Mouse (Mus musculus): ENCODE measurements around the gene Atp2c2. TPM values are rescaled to one million over a fixed set of nuclear protein-coding genes. Genes with fewer than 3 reads are reported as not detected.

The Atp2c2 gene
- polyA plus RNA-seq (2016; fragmentation: Nextera tagmentation; extraction: Ambion mirVana), result 0.47 and 0.64 TPM in 2 replicates

DNA sequence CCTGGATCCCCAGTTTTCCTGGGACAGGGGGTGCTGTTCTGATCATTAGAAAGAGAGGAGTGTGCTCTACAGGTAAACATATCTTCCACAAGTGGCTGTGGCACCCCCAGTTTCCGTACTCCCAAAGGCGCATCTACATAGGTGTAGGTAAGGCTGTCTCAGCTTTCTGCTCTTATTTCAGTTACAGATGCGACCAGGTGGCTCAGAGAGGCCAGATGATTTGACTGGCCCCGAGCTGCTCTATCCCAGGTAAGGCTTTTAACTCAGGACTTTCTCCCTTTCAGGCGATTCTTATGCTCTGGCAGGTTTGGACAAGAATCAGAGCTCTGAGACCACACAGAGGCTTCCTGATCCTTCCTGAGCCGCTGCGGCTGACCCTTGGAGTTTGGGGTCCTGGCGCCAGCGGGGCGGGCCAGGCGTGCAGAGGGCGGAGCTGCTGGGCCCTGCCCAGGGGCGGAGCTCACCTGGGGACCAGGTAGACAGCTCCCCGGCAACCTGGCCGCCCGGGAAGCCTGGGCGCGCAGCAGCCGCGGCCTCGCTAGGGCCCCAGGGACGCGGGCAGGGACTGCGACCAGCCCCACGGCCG is at the start of gene Atp2c2:
Gene Atp2c2 (plus strand): TSS at position 461 of the 586 bp plus-strand sequence.
- Histone ChIP-seq H3K9me3 (no peaks in the 10 kb centered on the region), H3K27me3 (peaks cover 58% of the 10 kb centered on the region), H3K4me3 (no peak within 1 kb of the TSS), H3K36me3 (no peaks in the 10 kb centered on the region), H3K27ac (replicated peaks) (no peak within 1 kb of the TSS), H3K9ac (replicated peaks) (no peak within 1 kb of the TSS), H3K4me2 (replicated peaks) (no peak within 1 kb of the TSS), H3K4me1 (0 out of 2 replicates have a peak, but pooled peaks cover 9% of the 10 kb centered on the region)
- WGBS, result 3% methylated on average over 26 of the region's 26 CpGs
- no peak for ATAC-seq (ENCODE audit: low FRiP score, low read depth)

DNA sequence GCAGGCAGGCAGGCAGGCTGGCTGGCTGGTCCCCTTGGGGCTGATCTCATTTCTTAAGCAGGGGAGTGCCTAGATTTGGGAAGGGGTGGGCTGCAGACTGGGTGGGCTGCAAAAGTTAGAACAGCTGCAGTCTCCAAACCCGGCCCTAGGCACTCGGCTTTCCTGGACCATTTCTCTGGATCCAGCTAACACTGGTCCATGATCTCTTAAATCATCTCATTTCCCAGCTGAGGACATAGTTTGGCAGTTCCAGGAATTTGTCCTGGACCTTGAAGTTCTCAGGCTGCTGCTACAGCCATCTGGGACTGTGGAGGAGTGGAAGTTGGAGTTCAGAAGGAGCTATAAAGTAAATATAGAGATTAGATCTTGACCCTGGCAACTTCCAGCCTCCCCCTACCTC is 48.5 kb upstream of the Atp2c2 start:
- H3K4me1 ChIP-seq, result no peaks in the 10 kb centered on the region; the same call in 1 of the 2 replicates
- H3K36me3 ChIP-seq, result no peaks in the 10 kb centered on the region
- no peaks in the 10 kb centered on the region for H3K27me3 ChIP-seq
- 55% methylated on average over 2 of the region's 2 CpGs for WGBS
- ATAC-seq (ENCODE audit: low FRiP score, low read depth), result no peak
- H3K9ac ChIP-seq (replicated peaks), result no peak overlapping the region
- H3K4me3 ChIP-seq, result no peak overlapping the region
- H3K27ac ChIP-seq (replicated peaks), result no peak overlapping the region
- H3K9me3 ChIP-seq, result no peaks in the 10 kb centered on the region
- H3K4me2 ChIP-seq (replicated peaks), result no peak overlapping the region

DNA sequence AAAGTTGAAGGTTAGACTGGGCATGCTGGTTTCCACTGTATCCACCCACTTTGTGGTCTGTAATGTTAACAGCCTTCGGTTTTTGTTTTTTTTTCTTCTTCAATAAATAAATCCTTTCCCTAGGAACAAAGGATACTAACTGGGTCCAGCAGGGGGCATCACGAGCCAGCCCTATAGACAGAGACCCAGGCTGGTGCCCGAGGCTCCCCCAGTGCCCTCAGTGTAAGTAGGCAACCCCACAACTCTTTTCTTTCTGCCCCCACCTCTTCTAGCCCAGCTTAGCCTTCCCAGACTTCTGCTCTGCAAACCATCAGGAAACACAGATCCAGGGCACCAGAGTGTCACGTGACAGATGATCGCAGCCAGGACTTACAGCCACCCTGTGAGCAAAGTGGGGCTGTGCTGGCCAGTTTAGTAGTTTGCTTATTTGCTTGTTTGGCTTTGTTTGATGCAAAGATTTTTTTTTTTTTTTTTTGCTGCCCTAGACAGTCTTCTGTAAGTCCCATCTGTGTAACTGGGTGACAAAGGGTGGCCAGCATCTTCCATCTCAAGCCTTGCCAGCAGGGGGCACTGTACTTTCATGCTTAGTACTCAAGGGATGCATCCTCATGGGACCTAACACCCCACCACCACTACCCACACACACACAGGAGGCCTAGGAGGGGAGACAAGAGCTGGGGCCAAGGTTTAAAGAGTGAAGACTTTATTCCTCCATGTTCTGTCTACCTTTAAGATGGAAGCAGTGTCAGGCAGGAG is 42.9 kb upstream of the Atp2c2 start:
- H3K9ac ChIP-seq (replicated peaks), result no peak overlapping the region
- H3K4me3 ChIP-seq, result no peak overlapping the region
- H3K4me2 ChIP-seq (replicated peaks), result no peak overlapping the region
- no peak for ATAC-seq (ENCODE audit: low FRiP score, low read depth)
- no peaks in the 10 kb centered on the region for H3K9me3 ChIP-seq
- 59% methylated on average over 5 of the region's 5 CpGs for WGBS
- no peaks in the 10 kb centered on the region for H3K27me3 ChIP-seq
- no peak overlapping the region for H3K27ac ChIP-seq (replicated peaks)
- H3K36me3 ChIP-seq, result no peaks in the 10 kb centered on the region
- H3K4me1 ChIP-seq, result peaks cover 10% of the 10 kb centered on the region

DNA sequence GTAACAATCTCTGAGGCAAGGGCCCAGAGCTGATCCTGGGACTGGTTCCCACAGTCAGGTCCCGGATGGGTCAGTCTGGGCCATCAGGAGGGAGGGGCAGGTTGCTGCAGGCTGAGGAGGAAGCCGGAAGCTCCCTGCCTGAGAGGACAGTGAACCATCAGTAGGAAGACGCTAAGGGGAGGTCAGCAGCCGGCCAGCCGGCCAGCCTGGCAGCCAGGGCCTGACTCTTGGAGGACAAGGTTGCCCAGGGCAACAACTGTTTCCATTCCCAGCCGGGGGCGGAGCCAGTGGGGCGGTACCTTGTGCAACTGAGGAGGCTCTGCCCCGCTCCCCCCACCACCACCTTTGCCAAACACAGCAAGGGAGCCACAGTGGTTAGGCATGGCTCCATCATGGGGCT is 38.7 kb upstream of the Atp2c2 start:
- 0 out of 2 replicates have a peak overlapping the region, but pooled peaks have one; percentile 2 for H3K4me2 ChIP-seq (replicated peaks)
- no peak overlapping the region for H3K27ac ChIP-seq (replicated peaks)
- peak overlapping the region; percentile 8; the same call in 1 of the 2 replicates for H3K9ac ChIP-seq (replicated peaks)
- WGBS, result 3% methylated on average over 9 of the region's 9 CpGs
- no peak overlapping the region for H3K4me3 ChIP-seq
- peaks cover 15% of the 10 kb centered on the region for H3K4me1 ChIP-seq
- no peaks in the 10 kb centered on the region for H3K9me3 ChIP-seq
- no peaks in the 10 kb centered on the region for H3K36me3 ChIP-seq
- peaks cover 9% of the 10 kb centered on the region for H3K27me3 ChIP-seq
- ATAC-seq (ENCODE audit: low FRiP score, low read depth), result peak; percentile 56; the same call in 1 of the 2 replicates

DNA sequence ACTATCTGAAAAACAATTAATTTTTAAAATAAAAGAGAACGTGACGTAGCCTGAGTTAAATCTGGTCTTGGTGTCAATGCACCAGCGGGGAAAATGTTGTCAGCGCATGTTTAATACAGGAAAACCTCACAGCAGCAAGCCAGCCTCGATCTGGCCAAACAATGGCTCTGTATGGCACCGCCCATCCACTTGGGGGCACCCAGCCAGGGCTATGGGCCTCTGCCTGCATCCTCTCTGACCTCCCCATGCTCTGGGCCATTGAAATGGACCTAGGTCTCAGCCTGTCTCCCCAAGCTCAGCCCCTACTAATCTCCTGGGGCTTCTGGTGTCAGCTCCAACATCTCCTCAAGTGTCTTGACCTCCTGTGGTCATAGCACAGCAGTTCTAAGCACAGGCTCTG is 37.9 kb upstream of the Atp2c2 start:
- no peak for ATAC-seq (ENCODE audit: low FRiP score, low read depth)
- no peak overlapping the region for H3K4me3 ChIP-seq
- peaks cover 17% of the 10 kb centered on the region for H3K27me3 ChIP-seq
- 67% methylated on average over 6 of the region's 6 CpGs for WGBS
- peaks cover 24% of the 10 kb centered on the region for H3K4me1 ChIP-seq
- no peaks in the 10 kb centered on the region for H3K9me3 ChIP-seq
- no peak overlapping the region for H3K4me2 ChIP-seq (replicated peaks)
- no peaks in the 10 kb centered on the region for H3K36me3 ChIP-seq
- H3K9ac ChIP-seq (replicated peaks), result no peak overlapping the region
- no peak overlapping the region for H3K27ac ChIP-seq (replicated peaks)

DNA sequence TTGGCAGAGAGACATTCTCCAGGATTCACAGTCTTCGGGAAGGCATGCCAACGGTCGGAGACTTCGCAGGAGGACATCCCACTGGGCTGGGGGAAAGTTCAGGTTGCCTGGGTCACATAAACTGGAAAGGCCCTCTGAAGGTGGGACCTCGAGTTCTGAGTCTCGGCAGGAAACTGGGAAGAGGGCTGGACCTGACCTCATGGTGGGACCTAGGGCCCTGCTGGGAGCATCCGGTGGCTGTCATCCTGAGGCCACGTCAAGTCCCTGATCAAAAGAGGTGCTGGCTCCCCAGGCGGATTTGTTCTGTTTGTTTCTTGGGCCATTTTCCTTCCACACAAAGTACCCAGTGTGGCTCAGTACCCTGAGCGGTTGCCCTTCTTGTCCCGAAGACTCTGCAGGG is 36.4 kb upstream of the Atp2c2 start:
- no peaks in the 10 kb centered on the region for H3K9me3 ChIP-seq
- H3K36me3 ChIP-seq, result no peaks in the 10 kb centered on the region
- H3K4me3 ChIP-seq, result no peak overlapping the region
- H3K4me2 ChIP-seq (replicated peaks), result no peak overlapping the region
- H3K27me3 ChIP-seq, result peaks cover 22% of the 10 kb centered on the region
- no peak overlapping the region for H3K9ac ChIP-seq (replicated peaks)
- H3K4me1 ChIP-seq, result peaks cover 26% of the 10 kb centered on the region
- 57% methylated on average over 11 of the region's 11 CpGs for WGBS
- ATAC-seq (ENCODE audit: low FRiP score, low read depth), result no peak
- no peak overlapping the region for H3K27ac ChIP-seq (replicated peaks)

DNA sequence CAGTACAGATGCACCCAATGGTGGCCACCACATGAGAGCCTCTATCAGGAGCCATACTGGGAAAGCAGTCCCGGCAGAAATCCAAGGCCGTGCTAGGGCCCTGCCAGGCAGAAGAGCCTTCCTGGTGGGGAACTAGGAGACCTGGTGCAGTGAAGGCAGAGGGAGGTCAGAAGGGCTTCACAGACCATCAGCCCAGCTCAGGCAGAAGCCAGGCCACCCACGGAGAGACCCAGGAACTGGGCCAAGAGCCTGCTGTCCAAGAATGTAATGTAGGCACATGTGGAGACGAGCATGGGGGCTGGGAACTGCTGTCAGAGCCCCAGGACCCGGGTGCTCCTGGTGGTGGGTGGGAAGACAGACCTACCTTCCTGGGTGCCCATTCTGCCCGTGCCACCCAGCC is 34.5 kb upstream of the Atp2c2 start:
- no peak overlapping the region for H3K9ac ChIP-seq (replicated peaks)
- no peaks in the 10 kb centered on the region for H3K36me3 ChIP-seq
- no peak for ATAC-seq (ENCODE audit: low FRiP score, low read depth)
- no peak overlapping the region for H3K27ac ChIP-seq (replicated peaks)
- H3K4me1 ChIP-seq, result peaks cover 28% of the 10 kb centered on the region
- 83% methylated on average over 6 of the region's 6 CpGs for WGBS
- H3K4me3 ChIP-seq, result no peak overlapping the region
- H3K27me3 ChIP-seq, result peaks cover 22% of the 10 kb centered on the region
- no peaks in the 10 kb centered on the region for H3K9me3 ChIP-seq
- H3K4me2 ChIP-seq (replicated peaks), result no peak overlapping the region

DNA sequence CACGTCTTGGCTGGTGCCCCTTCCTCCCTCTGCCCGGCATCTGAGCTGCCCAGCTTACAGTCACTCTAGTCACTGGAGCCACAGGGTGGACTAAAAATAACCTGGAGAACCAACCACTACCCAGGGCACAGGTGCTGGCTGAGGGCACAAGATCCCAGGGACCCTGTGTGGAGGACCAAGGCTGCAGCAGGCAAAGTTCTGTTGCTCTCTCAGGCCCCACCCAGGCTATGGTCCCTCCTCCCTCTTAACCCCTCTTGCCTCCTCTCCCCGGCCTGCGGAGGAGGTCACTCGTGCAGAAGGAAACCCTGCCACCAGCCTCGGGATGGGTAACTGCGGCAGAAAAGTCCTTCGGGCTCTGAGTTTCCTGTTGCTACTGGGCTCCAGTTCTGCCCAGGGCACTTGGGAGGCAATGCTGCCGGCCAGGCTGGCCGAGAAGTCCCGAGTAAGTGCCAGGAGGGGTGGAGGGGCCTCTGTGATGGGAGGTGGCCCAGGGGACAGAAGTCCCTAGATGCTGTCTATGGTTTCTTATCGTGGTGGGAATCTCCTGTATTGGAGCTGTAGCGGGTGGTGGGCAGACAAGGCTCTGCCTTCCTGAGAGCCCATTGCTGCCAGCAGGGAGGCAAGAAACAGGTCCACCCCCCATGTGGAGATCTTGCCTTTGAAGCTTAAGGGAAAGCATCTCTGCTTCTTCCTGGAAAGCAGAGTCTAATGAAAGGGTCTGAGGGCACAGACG is 33.4 kb upstream of the Atp2c2 start, which contains the start of gene Wfdc1:
Gene Wfdc1 (plus strand): TSS at position 147 of the 733 bp plus-strand sequence.
- peaks cover 21% of the 10 kb centered on the region for H3K4me1 ChIP-seq
- ATAC-seq (ENCODE audit: low FRiP score, low read depth), result no peak

DNA sequence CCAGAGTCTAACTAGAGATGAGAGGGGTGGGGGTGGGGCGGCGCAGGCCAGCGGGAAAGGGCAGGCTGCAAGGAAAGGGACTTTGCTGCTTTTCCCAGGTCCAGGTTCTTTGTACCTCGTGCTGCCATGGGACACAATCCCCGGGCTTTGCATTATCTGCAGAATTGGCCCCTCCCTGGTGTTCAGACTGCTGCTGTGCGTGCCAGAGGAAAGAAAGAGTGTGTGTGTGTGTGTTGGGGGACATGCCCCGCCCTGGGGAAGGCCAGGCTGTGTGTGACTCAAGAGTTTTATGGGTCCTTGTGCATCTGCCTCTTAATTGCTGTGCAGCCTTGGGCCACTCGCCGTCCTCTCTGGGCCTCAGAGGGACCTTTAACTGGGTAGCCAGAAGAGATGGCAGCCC is 31.4 kb upstream of the Atp2c2 start:
- Histone ChIP-seq H3K27ac (replicated peaks) (no peak overlapping the region), H3K9ac (replicated peaks) (no peak overlapping the region), H3K9me3 (no peaks in the 10 kb centered on the region), H3K4me2 (replicated peaks) (no peak overlapping the region), H3K4me1 (peaks cover 20% of the 10 kb centered on the region), H3K27me3 (peaks cover 22% of the 10 kb centered on the region), H3K36me3 (no peaks in the 10 kb centered on the region), H3K4me3 (no peak overlapping the region)
- 55% methylated on average over 9 of the region's 9 CpGs for WGBS
- ATAC-seq (ENCODE audit: low FRiP score, low read depth), result no peak

More for the DNA sequence above, 33.4 kb upstream of the Atp2c2 start, which contains the start of gene Wfdc1:
- no peaks in the 10 kb centered on the region for H3K36me3 ChIP-seq
- 14% methylated on average over 14 of the region's 14 CpGs for WGBS
- H3K4me2 ChIP-seq (replicated peaks), result 0 out of 2 replicates have a peak within 1 kb of the TSS, but pooled peaks have one; percentile 2
- H3K9ac ChIP-seq (replicated peaks), result no peak within 1 kb of the TSS
- no peaks in the 10 kb centered on the region for H3K9me3 ChIP-seq
- 0 out of 2 replicates have a peak within 1 kb of the TSS, but pooled peaks have one; percentile 35 for H3K27ac ChIP-seq (replicated peaks)
- H3K4me3 ChIP-seq, result no peak within 1 kb of the TSS
- H3K27me3 ChIP-seq, result peaks cover 22% of the 10 kb centered on the region

DNA sequence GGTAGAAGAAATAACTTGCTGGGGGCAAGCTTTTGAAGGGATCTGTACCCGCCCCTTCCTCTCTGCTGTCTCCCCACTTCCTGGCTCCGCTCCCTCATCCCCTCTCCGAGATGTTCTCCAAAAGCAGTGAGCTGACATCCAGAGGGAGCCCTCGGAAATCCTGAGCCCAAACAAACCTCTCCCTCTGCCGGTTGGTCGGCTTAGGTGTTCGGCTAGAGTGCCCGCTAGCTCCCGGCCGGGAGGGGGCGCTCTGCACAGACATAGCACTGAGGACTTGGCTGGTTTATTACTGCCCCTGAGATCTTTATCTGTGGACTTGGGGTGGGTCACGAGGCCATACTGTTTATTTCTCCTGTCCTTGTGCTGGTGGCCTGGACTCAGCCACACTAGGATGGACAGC is 30.5 kb upstream of the Atp2c2 start:
- ATAC-seq (ENCODE audit: low FRiP score, low read depth), result no peak
- peaks cover 20% of the 10 kb centered on the region for H3K4me1 ChIP-seq
- H3K9ac ChIP-seq (replicated peaks), result no peak overlapping the region
- 60% methylated on average over 12 of the region's 12 CpGs for WGBS
- no peaks in the 10 kb centered on the region for H3K9me3 ChIP-seq
- no peak overlapping the region for H3K4me2 ChIP-seq (replicated peaks)
- peaks cover 22% of the 10 kb centered on the region for H3K27me3 ChIP-seq
- no peak overlapping the region for H3K27ac ChIP-seq (replicated peaks)
- H3K36me3 ChIP-seq, result no peaks in the 10 kb centered on the region
- H3K4me3 ChIP-seq, result no peak overlapping the region

DNA sequence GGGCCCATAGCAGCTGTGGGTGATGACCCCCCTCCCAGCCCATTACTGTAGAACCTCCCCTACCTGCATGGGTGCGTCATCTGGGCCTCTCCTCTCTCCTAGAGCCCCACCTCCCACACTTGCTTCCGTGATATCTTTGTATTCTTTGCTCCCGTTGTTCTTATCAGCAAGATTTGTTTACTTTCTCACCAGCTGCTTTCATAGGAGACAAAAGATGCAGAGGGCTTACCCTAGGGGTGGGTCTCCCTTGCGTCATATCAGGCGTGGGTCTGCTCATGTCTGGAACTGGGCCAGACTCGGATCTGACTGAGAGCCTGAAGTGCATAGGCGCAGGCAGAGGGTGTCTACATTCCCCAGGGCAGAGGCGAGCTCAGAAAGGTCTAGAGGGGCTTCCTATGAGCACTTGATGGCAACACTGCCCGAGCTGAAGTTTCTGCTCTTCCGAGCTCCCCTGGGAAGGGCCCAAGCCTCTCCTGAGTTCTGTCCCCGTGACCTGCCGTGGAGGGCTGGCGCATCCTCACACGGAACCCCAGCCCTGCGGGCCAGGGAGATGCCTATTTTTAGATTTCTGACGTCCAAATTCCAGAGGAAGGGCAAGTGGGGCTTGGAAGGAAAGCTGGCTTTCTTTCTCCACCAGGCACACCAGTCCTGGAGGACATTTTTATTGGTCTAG is 29.3 kb upstream of the Atp2c2 start:
- H3K9ac ChIP-seq (replicated peaks), result no peak overlapping the region
- WGBS, result 68% methylated on average over 16 of the region's 16 CpGs
- peaks cover 24% of the 10 kb centered on the region for H3K4me1 ChIP-seq
- ATAC-seq (ENCODE audit: low FRiP score, low read depth), result no peak
- peaks cover 18% of the 10 kb centered on the region for H3K27me3 ChIP-seq
- no peak overlapping the region for H3K4me2 ChIP-seq (replicated peaks)
- no peaks in the 10 kb centered on the region for H3K9me3 ChIP-seq
- no peaks in the 10 kb centered on the region for H3K36me3 ChIP-seq
- no peak overlapping the region for H3K27ac ChIP-seq (replicated peaks)
- no peak overlapping the region for H3K4me3 ChIP-seq

Measured in midbrain, embryonic 12.5 days (tissue).